Mouse (Mus musculus) forebrain, embryonic 11.5 days (tissue): Measurements from ENCODE around the gene Cdk2. TPM values are rescaled to one million over a fixed set of nuclear protein-coding genes. Genes with fewer than 3 reads are reported as not detected.

Experiments used
- ATAC-seq: fragments of 200-750 bp; cut with Nextera tagmentation; replicated peaks from 2 replicates; pipeline ENCODE4 v1.8.0; 2017; ENCODE audit warnings: moderate TSS enrichment; ENCODE audit not compliant: low FRiP score
- DNase-seq: peaks from one replicate; pipeline ENCODE4 v3.0.0-alpha.2; 2017; ENCODE audit warnings: low spot score
- H3K27ac ChIP-seq: fragments of 300-500 bp; sonication (generic); 2 replicates; pipeline ENCODE4 v1.5.1; 2014; ENCODE audit warnings: low read depth, low read length
- H3K27me3 ChIP-seq: fragments of 300-500 bp; sonication (generic); 2 replicates; pipeline ENCODE4 v1.6.1; 2014; ENCODE audit warnings: mild to moderate bottlenecking, low read length, mixed read lengths; ENCODE audit not compliant: control insufficient read depth, insufficient read depth
- H3K36me3 ChIP-seq: fragments of 300-500 bp; sonication (generic); 2 replicates; pipeline ENCODE4 v1.6.1; 2014; ENCODE audit warnings: mild to moderate bottlenecking, low read length, moderate library complexity, mixed read lengths; ENCODE audit not compliant: control insufficient read depth, insufficient read depth
- H3K4me1 ChIP-seq: fragments of 300-500 bp; sonication (generic); replicated peaks from 2 replicates; pipeline ENCODE4 v1.6.1; 2014; ENCODE audit warnings: low read length, mixed read lengths; ENCODE audit not compliant: control insufficient read depth, insufficient read depth
- H3K4me2 ChIP-seq: fragments of 300-500 bp; sonication (generic); 2 replicates; pipeline ENCODE4 v1.6.1; 2014; ENCODE audit warnings: low read depth, mild to moderate bottlenecking, low read length, moderate library complexity, mixed read lengths; ENCODE audit not compliant: severe bottlenecking
- H3K4me3 ChIP-seq: fragments of 300-500 bp; sonication (generic); 2 replicates; pipeline ENCODE4 v1.5.1; 2014; ENCODE audit warnings: low read depth, low read length
- H3K9ac ChIP-seq: fragments of 300-500 bp; sonication (generic); 2 replicates; pipeline ENCODE4 v1.6.1; 2014; ENCODE audit warnings: low read length
- H3K9me3 ChIP-seq: fragments of 300-500 bp; sonication (generic); 2 replicates; pipeline ENCODE4 v1.6.1; 2016; ENCODE audit warnings: low read length, mixed read lengths; ENCODE audit not compliant: control insufficient read depth
- WGBS: fragments of 180-500 bp; shearing (Covaris S2); extraction: QIAGEN DNeasy Blood & Tissue Kit; methylation state at CpG from one replicate; pipeline ENCODE4 v1.1.7; 2014; 5-methylcytosine and 5-hydroxymethylcytosine counted together
- polyA plus RNA-seq: library from polyadenylated mRNA; unstranded; fragments of >200 nt; fragmentation: Nextera tagmentation; extraction: Ambion mirVana; gene quantifications from 2 replicates; pipeline ENCODE4 v1.2.1, GENCODE M21; 2014

Cdk2 gene
- polyA plus RNA-seq, 1 experiment from 2014 or later, result 120 TPM

DNA sequence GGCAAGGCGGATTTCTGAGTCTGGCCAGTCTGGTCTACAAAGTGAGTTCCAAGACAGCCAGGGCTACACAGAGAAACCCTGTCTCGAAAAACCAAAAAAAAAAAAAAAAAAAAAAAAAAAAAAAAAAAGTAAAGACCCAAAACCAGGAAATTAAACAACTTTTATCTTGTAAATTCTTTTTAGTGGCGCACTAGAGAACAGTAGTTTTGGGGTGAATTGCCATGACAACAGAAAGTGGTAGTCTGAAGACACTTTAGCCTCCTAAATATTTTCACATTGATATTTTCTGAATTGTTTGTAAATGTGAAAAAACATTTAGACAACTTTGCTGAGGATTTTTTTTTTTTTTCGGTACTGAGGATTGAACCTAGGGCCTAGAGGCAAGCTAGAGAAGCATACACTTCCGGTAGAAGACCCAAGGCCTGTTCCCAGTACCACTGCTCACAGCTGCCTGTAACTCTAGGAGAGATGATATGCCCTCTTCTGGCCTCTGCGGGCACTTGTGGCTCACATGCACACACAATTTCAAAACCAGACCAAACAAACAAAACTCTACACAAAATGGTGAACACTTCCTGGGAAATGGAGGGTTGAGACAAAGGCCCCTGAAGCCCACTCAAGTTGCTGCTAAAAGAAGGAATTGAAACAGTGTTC is 7.6 kb downstream of the Cdk2 start:
- WGBS, result 91% methylated on average over 6 of the region's 6 CpGs
- Histone ChIP-seq H3K4me2 (peak overlapping the region; percentile 54; the same call in 1 of the 2 replicates), H3K36me3 (peaks cover 5% of the 10 kb centered on the region; the same call in 1 of the 2 replicates)

DNA sequence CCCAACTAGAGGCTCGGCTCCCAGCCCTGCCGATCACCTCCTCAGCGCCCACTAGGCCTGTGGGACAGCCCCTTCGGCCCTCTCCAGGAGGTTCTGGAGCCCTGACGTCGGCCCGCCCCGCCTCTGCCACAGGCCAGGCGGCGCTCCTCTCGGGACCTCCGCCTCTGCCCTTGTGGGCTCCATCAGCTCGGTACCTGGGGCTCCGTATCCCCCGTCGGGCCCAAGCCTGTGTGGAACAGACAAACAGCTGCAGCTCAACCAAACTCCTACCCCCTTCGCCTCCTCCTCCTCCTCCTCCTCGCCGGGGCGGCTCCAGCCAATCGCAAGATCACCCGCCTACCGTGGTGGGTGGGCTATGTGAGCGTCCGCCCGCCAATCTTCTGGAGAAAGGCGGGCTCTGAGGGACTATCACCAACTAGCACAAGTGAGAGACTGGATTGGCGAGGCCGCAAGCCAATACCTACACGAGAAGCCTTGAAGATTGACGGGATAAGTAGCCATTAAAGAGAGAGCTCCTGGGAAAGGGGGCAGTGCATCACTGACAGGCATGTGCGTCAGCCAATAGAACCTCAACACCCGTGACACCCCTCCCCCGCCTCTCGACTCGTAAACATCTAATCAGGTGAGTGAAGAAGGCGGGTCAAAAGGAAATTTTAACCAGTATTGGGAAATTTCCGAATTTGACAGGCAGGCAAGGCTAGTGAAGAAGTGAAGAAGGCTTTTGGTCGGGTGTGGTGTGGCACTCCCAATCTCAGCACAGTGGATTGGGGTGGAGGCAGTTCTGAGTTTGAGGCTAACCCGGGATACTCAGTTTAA is 8.6 kb downstream of the Cdk2 start, which contains the start of gene Rab5b:
Gene Rab5b, minus strand, starts transcription at position 273 of the 816 bp plus-strand sequence.
- H3K36me3 ChIP-seq, result peaks cover 3% of the 10 kb centered on the region; the same call in 1 of the 2 replicates
- no peaks in the 10 kb centered on the region for H3K9me3 ChIP-seq
- DNase-seq (peak; percentile 99), ATAC-seq (peak; percentile 99)
- no peaks in the 10 kb centered on the region; the same call in 1 of the 2 replicates for H3K4me1 ChIP-seq
- peak within 1 kb of the TSS; percentile 94 for H3K27ac ChIP-seq
- WGBS, result under 1% methylated on average over 39 of the region's 40 CpGs
- peak within 1 kb of the TSS; percentile 98 for H3K9ac ChIP-seq
- peak within 1 kb of the TSS; percentile 78 for H3K4me2 ChIP-seq
- H3K27me3 ChIP-seq, result no peaks in the 10 kb centered on the region
- peak within 1 kb of the TSS; percentile 87 for H3K4me3 ChIP-seq

More for the DNA sequence above, 7.6 kb downstream of the Cdk2 start:
- H3K4me3 ChIP-seq, result no peak overlapping the region; the same call in 1 of the 2 replicates
- no peaks in the 10 kb centered on the region for H3K9me3 ChIP-seq
- ATAC-seq (no peak), DNase-seq (no peak)
- H3K27me3 ChIP-seq, result no peaks in the 10 kb centered on the region
- H3K9ac ChIP-seq, result no peak overlapping the region
- no peak overlapping the region for H3K27ac ChIP-seq
- H3K4me1 ChIP-seq, result no peaks in the 10 kb centered on the region; the same call in 1 of the 2 replicates

DNA sequence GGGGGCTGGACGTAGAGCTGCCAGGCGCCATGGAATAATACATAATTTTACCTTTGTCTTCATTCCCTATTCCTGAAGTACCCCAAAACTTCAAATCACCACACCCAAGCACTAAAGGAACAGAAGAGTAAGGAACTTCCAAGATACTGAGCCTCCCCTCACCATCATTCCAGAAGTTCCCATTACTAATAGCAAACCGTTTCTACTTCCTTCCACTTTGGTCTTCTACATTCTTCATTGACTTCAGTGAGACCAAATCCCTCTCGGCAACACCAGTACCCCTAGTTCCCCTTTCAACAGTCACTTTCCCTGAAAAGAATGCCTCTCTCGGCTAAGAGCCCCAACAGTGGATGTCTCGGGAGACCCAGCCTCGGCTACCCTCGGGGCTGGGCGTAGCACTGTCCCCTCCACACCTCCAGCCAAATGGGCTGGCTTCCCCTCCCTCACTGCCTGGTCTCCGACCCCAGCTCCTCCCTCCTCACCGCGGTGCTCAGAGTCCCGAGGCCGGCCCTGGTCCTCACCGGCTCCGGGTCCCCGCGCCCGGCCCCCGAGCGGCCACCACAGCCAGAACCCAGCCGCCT is 9.3 kb downstream of the Cdk2 start:
- Histone ChIP-seq H3K9me3 (no peaks in the 10 kb centered on the region), H3K4me2 (peak overlapping the region; percentile 78), H3K4me1 (no peaks in the 10 kb centered on the region; the same call in 1 of the 2 replicates), H3K9ac (peak overlapping the region; percentile 98), H3K27me3 (no peaks in the 10 kb centered on the region), H3K36me3 (peaks cover 3% of the 10 kb centered on the region; the same call in 1 of the 2 replicates), H3K4me3 (peak overlapping the region; percentile 87), H3K27ac (peak overlapping the region; percentile 94)
- ATAC-seq, result no peak
- whole genome bisulfite sequencing, result under 1% methylated on average over 22 of the region's 22 CpGs
- DNase-seq, result no peak

DNA sequence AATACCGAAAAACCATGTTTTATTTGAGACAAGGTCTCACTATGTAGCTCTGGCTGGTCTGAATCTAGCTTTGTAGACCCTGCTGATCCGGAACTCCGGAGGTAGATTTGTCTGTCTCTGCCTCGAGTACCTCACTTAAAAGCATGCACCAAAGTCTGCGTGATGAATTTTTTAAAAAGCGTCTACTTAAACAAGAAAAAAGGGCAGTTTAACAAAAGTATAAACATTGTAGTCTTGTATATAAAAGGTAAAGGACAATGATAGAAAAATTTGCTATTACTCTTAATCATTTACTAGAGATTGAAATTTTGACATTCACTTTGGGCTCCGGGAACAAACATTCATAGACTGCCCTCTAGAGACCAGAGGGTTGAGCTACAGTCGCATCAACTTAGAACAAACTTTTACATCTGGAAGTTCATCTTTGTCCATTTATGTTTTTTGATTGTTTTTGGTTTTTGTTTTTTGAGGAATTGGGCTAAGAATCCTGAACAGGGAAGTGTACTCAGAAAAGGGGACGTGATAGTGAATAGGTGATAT is 30.3 kb downstream of the Cdk2 start:
- no peak for DNase-seq
- no peaks in the 10 kb centered on the region for H3K27me3 ChIP-seq
- no peak overlapping the region for H3K27ac ChIP-seq
- no peaks in the 10 kb centered on the region for H3K36me3 ChIP-seq
- no peak for ATAC-seq
- peaks cover 4% of the 10 kb centered on the region for H3K4me1 ChIP-seq
- peak overlapping the region; percentile 14; the same call in 1 of the 2 replicates for H3K9ac ChIP-seq
- peak overlapping the region; percentile 63 for H3K4me3 ChIP-seq
- H3K4me2 ChIP-seq, result peak overlapping the region; percentile 95
- no peaks in the 10 kb centered on the region for H3K9me3 ChIP-seq
- 3% methylated on average over 9 of the region's 9 CpGs for WGBS

DNA sequence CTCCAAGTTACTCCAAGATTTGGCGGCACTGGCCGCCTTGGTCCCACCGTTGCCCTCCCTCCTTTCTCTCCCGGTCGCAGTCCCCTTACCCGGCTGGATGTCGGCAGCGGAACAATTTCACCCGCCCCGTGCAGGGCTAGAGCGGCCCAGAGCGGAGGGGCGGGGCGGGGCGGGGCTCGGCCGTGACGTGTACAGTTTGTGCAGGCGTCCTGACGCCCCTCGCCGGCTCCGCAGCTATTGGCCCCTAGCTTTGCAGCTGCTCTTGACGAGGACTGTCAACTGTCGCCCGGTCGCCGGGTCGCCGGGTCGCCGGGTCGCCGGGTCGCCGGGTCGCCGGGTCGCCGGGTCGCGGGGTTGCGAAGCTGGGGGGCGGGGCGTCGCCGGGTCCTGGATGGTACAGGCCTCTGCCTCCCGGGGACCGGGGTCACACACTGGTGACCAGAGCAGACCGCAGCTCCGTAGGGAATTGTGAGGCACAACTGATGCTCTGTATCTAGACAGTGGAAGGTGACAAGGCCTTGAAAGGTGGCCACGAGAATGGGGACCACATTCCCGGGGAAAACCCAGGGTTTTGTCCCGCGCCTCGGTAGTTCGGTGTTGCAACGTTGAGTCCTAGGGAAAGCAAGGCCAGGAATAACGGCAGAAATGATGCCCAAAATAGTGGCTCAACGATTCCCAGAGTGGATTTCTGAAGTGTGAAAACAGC is 30.9 kb downstream of the Cdk2 start, which contains the start of gene Suox:
Gene Suox, minus strand, starts transcription at position 311 of the 706 bp plus-strand sequence.
- WGBS, result under 1% methylated on average over 55 of the region's 60 CpGs

DNA sequence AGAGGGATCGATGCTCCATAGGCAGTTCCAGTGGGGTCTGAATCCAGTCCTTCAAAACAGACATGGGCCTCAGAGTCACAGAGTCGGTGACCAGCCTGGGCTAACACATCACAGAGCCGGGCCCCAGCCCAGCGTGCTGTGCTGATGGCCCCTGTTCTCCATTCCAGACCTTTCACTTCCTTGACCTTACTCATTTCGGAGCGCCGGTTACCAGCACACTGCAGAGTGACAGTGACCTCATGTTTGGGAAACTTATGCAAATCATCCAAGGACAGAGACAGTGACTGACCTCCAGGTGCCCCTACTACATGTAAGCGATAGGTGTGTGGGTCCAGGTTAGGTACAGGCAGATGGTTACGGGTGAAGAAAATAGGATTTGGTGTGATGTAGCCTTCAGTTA is 33.7 kb downstream of the Cdk2 start:
- H3K27me3 ChIP-seq, result no peaks in the 10 kb centered on the region
- no peak overlapping the region for H3K4me2 ChIP-seq
- H3K9ac ChIP-seq, result no peak overlapping the region
- ATAC-seq (no peak), DNase-seq (no peak)
- no peaks in the 10 kb centered on the region for H3K9me3 ChIP-seq
- WGBS, result 93% methylated on average over 9 of the region's 9 CpGs
- peaks cover 4% of the 10 kb centered on the region for H3K4me1 ChIP-seq
- H3K4me3 ChIP-seq, result no peak overlapping the region
- H3K27ac ChIP-seq, result no peak overlapping the region
- H3K36me3 ChIP-seq, result no peaks in the 10 kb centered on the region

More for the DNA sequence above, 30.9 kb downstream of the Cdk2 start, which contains the start of gene Suox:
- Histone ChIP-seq H3K4me3 (peak within 1 kb of the TSS; percentile 63), H3K9me3 (no peaks in the 10 kb centered on the region), H3K9ac (peak within 1 kb of the TSS; percentile 63), H3K27me3 (no peaks in the 10 kb centered on the region), H3K4me1 (peaks cover 4% of the 10 kb centered on the region), H3K36me3 (no peaks in the 10 kb centered on the region), H3K4me2 (peak within 1 kb of the TSS; percentile 95), H3K27ac (peak within 1 kb of the TSS; percentile 31)
- DNase-seq, result peak; percentile 95
- peak; percentile 95 for ATAC-seq

DNA sequence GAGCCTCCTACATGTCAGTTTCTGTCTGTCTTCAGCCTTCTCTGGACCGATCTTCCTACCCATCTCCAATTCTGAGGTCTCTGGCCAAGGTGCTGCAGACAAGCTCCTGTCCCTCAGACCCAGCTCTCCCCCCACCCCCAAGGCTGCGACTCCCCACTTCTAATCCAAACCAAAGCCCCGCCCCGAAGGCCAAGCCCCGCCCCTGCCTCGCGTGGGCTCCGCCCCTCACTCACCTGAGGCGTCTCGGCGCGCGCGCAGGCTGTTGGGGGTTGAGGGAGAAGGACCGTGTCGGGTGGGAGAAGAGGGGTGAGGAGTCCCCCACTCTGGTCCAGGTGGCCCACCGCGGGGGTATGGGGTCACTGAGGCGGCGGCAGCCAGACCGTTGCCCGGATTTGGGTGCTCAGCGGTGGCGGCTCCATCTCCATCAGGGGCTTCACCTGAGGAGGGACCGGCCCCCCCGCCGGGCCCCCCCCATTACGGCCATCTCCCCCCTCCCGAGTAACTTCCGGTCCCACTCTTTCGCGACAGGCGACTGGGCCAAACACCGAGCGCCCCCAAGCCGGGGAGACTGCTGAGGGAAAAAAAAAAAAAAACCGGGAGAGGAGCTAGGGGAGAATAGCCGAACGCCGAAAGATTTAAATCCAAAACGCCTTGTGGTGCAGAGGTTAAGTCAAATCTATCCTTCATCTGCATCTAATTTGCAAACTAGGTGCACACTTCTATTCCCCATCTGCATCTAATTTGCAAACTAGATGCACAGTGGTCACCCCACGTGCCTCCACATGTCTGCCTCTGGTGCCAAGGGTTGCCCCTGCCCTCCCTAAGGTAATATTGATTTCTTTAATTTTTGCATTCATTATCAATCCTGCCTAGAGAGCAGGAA is 35.8 kb downstream of the Cdk2 start:
- Histone ChIP-seq H3K4me3 (peak overlapping the region; percentile 66), H3K9me3 (no peaks in the 10 kb centered on the region), H3K9ac (peak overlapping the region; percentile 74), H3K27me3 (no peaks in the 10 kb centered on the region), H3K4me2 (peak overlapping the region; percentile 79), H3K4me1 (peaks cover 4% of the 10 kb centered on the region), H3K36me3 (no peaks in the 10 kb centered on the region), H3K27ac (no peak overlapping the region)
- under 1% methylated on average over 42 of the region's 42 CpGs for WGBS
- DNase-seq, result peak; percentile 83
- peak; percentile 60 for ATAC-seq
